Mouse (Mus musculus): Measurements from ENCODE around the gene Cotl1. TPM values are rescaled to one million over a fixed set of nuclear protein-coding genes. Genes with fewer than 3 reads are reported as not detected.

The Cotl1 gene
- polyA plus RNA-seq, 1 experiment from 2014 or later, result 139 TPM

DNA sequence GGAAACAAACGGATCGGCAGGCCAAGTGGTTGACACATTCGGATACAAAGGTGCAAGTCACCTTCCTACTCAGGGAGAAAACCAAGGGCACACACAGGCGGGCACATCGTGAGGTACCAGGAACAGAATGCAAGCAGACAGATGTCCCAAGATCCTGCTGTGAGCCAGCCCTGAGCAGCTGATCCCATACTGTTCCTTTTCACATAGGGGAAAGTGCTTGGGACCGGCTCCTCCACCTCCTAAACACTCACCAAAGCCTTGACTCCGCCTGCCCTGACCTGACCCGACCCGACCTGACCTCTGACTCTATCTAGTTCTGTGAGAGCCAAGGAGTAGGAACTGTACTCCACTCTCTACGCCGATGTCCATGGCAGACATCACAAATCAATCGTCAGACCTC lies 22.9 kb downstream of the Cotl1 start:
- WGBS, result 31% methylated on average over 12 of the region's 12 CpGs

DNA sequence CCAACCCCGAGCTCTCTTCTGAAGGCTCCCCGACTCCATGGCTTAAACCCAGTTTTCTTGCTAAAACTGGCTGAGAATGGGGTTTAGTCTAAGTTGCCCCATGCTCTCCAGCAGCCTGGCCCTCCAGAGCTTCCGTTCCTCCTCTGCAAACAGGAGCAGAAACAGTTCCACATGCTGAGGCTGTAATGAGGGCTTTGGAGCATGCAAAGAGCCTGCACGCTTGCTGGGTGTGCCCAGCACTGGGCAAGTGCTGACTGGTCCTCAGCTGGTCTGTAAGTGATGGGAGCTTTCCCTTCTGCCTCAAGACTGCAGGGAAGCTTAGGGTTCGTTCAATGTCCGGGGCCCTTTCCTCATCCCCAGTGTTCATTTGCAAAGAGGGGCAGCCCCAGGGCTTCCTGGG lies 24.1 kb downstream of the Cotl1 start:
- peaks cover 3% of the 10 kb centered on the region; the same call in 1 of the 2 replicates for H3K36me3 ChIP-seq (ENCODE audit: control insufficient read depth, insufficient read depth, low read length)
- no peak for ATAC-seq
- H3K27me3 ChIP-seq (ENCODE audit: control insufficient read depth, insufficient read depth, low read depth, low read length), result no peaks in the 10 kb centered on the region
- no peak overlapping the region for H3K4me3 ChIP-seq (ENCODE audit: low read depth, low read length)
- no peaks in the 10 kb centered on the region for H3K9me3 ChIP-seq (replicated peaks; ENCODE audit: control insufficient read depth, low read length, poor library complexity, severe bottlenecking)
- H3K27ac ChIP-seq (ENCODE audit: low read length), result no peak overlapping the region
- peaks cover 13% of the 10 kb centered on the region for H3K4me1 ChIP-seq (ENCODE audit: control insufficient read depth, insufficient read depth, low read length)
- WGBS, result 73% methylated on average over 6 of the region's 6 CpGs
- H3K9ac ChIP-seq (ENCODE audit: low read depth, low read length), result no peak overlapping the region
- no peak overlapping the region for H3K4me2 ChIP-seq (ENCODE audit: low read length)

More for the DNA sequence above, 22.9 kb downstream of the Cotl1 start:
- Histone ChIP-seq H3K9ac (ENCODE audit: low read depth, low read length) (no peak overlapping the region), H3K4me1 (ENCODE audit: control insufficient read depth, insufficient read depth, low read length) (peaks cover 8% of the 10 kb centered on the region), H3K27ac (ENCODE audit: low read length) (no peak overlapping the region), H3K9me3 (replicated peaks; ENCODE audit: control insufficient read depth, low read length, poor library complexity, severe bottlenecking) (no peaks in the 10 kb centered on the region), H3K4me2 (ENCODE audit: low read length) (no peak overlapping the region), H3K27me3 (ENCODE audit: control insufficient read depth, insufficient read depth, low read depth, low read length) (no peaks in the 10 kb centered on the region), H3K4me3 (ENCODE audit: low read depth, low read length) (no peak overlapping the region), H3K36me3 (ENCODE audit: control insufficient read depth, insufficient read depth, low read length) (peaks cover 13% of the 10 kb centered on the region)
- no peak for ATAC-seq

DNA sequence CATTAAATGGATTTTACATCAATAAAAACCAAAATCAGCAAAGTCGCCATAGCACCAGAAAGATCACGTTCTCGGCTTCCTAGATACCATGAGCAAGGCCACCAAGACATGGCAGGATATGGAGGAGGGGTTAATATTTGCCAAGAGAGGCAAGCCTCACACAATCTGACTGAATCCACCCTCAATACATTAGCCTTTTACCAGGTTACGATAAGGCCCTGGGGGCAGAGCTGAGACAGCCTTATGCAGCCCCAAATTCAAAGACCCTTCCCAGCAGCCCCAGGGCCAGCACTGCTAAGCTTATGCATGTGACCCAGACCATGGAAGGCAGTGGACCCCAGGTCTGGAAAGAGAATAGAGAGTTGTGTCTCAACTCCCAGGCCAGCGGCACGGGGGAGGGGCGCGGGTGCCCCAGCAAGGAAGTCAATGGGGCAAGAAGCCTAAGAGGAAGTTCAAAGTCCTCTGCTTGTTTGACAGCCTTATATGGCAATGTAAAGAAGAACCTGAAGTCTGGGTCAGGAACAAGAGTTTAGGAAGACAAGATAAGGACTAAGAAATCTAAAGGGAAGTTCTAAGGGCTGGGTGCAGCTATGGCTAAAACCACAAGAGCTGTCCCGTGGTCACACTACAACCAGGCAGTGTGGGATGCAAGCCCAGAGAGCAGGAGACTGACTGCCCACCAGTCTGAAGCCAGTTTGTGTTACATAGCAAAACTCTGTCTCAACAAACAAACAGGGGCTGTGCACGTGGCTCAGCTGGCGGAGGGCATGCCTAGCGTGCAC lies 27.5 kb downstream of the Cotl1 start:
- no peak overlapping the region for H3K27ac ChIP-seq (ENCODE audit: low read length)
- no peak overlapping the region for H3K9ac ChIP-seq (ENCODE audit: low read depth, low read length)
- ATAC-seq, result no peak
- peaks cover 26% of the 10 kb centered on the region for H3K4me1 ChIP-seq (ENCODE audit: control insufficient read depth, insufficient read depth, low read length)
- no peak overlapping the region for H3K4me2 ChIP-seq (ENCODE audit: low read length)
- no peaks in the 10 kb centered on the region for H3K27me3 ChIP-seq (ENCODE audit: control insufficient read depth, insufficient read depth, low read depth, low read length)
- H3K9me3 ChIP-seq (replicated peaks; ENCODE audit: control insufficient read depth, low read length, poor library complexity, severe bottlenecking), result no peaks in the 10 kb centered on the region
- WGBS, result 80% methylated on average over 12 of the region's 12 CpGs
- peaks cover 5% of the 10 kb centered on the region; the same call in 1 of the 2 replicates for H3K36me3 ChIP-seq (ENCODE audit: control insufficient read depth, insufficient read depth, low read length)
- no peak overlapping the region for H3K4me3 ChIP-seq (ENCODE audit: low read depth, low read length)

DNA sequence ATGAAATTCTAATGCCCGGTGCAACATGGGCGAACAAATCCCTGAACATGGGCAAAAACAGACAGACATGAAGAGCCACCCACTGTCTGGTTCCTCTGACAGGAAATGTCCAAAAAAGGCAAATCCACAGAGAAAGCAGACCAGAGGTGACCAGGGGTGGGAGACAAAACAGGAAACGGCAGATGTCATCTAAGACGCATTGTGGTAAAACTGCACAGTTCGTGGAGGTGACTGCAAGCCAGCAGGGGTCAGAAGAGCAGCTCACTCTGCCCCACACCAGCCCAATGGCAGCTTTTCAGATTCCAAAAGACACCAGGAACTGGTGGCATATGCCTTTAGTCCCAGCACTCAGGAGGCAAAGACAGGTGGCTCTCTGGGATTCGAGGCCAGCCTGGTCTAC lies 28.4 kb downstream of the Cotl1 start:
- no peak overlapping the region for H3K4me2 ChIP-seq (ENCODE audit: low read length)
- no peak for ATAC-seq
- no peak overlapping the region for H3K27ac ChIP-seq (ENCODE audit: low read length)
- no peak overlapping the region for H3K4me3 ChIP-seq (ENCODE audit: low read depth, low read length)
- H3K4me1 ChIP-seq (ENCODE audit: control insufficient read depth, insufficient read depth, low read length), result peaks cover 23% of the 10 kb centered on the region
- H3K9me3 ChIP-seq (replicated peaks; ENCODE audit: control insufficient read depth, low read length, poor library complexity, severe bottlenecking), result no peaks in the 10 kb centered on the region
- no peak overlapping the region for H3K9ac ChIP-seq (ENCODE audit: low read depth, low read length)
- 65% methylated on average over 6 of the region's 6 CpGs for WGBS
- H3K36me3 ChIP-seq (ENCODE audit: control insufficient read depth, insufficient read depth, low read length), result peaks cover 5% of the 10 kb centered on the region; the same call in 1 of the 2 replicates
- no peaks in the 10 kb centered on the region for H3K27me3 ChIP-seq (ENCODE audit: control insufficient read depth, insufficient read depth, low read depth, low read length)

DNA sequence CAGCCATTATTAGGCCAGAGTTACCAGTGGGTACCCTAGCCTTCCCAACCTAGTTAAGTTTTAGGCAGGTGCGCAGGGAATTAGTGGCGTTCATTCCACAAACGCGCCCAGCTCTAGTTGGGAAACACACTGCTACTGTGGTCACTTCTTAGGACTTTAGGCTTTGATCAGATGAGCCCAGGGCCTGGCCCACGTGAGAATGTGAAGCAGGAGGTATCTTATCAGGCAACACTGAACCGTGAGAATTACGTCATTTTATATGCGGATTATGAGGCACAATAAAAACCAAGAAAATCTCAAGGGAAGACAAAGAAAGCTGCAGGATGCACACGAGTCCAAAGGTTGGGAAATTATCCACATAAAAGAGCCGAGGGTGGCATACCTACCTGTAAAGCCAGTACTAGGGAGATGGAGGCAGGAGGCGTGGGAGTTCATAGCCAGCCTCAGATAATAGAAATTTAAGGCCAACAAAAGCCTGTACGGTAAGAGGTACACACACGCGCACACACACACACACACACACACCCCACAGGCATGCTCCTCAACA lies 29.3 kb downstream of the Cotl1 start:
- Histone ChIP-seq H3K4me3 (ENCODE audit: low read depth, low read length) (no peak overlapping the region), H3K27ac (ENCODE audit: low read length) (peak overlapping the region; percentile 38), H3K36me3 (ENCODE audit: control insufficient read depth, insufficient read depth, low read length) (peaks cover 5% of the 10 kb centered on the region; the same call in 1 of the 2 replicates), H3K27me3 (ENCODE audit: control insufficient read depth, insufficient read depth, low read depth, low read length) (no peaks in the 10 kb centered on the region), H3K9me3 (replicated peaks; ENCODE audit: control insufficient read depth, low read length, poor library complexity, severe bottlenecking) (no peaks in the 10 kb centered on the region), H3K9ac (ENCODE audit: low read depth, low read length) (0 out of 2 replicates have a peak overlapping the region, but pooled peaks have one; percentile 1), H3K4me1 (ENCODE audit: control insufficient read depth, insufficient read depth, low read length) (peaks cover 25% of the 10 kb centered on the region), H3K4me2 (ENCODE audit: low read length) (no peak overlapping the region)
- 68% methylated on average over 14 of the region's 14 CpGs for WGBS
- no peak for ATAC-seq

DNA sequence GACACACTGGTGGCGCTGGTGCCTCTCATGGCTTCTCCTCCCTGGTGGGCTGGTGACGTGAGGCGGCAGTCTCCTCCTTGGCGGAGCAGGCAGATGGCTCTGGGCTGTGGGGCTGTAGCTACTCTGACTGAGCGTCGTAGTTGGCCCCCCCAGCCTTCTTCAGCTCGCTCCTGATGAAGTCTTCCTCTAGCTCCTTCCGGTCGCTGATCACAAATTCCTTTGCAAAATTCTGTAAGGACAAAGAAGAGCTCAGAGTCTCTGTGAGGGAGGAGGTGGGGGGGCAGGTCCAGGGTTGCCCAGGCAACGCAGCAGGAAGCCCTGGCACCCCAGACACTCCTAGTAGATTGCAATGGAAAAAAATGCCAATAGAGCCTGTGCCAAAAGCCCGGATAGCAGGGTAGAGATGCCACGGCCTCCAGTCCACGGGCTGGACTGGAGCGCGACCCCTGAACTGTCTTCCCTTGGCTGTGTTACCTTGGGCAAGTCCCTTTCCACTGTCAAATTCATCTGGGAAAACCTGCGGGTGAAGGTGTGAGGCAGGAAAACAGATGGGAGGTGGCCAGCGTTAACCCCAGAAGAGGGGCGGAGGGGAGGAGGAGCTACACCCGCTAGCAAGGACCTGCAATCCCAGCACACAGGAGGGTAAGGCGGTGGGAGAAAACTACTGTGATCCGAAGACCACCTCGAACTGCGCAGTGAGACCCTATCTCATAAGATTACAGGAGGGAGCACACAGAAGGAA lies 30.0 kb downstream of the Cotl1 start:
- peak overlapping the region; percentile 17; the same call in 1 of the 2 replicates for H3K27ac ChIP-seq (ENCODE audit: low read length)
- peak; percentile 34; the same call in 1 of the 2 replicates for ATAC-seq
- WGBS, result 47% methylated on average over 18 of the region's 23 CpGs

DNA sequence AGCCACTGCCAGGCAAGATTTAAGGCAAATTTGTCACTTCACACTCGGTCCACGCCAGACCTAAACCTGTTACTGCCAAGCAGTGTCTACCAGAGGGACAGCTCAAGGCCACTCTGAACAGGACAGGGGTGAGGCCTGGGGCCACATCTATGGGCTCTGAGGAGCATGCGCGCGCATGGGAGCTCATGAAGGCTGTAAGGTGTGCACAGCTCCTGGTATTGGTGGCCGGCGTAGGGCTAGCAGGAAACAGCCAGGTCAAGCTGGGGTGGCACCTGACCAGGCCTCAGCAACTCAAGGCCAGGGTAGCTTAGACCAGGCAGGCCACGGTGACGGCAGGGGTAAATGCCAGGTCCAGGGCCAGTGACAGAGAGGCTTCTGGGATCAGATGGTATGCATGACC lies 30.7 kb downstream of the Cotl1 start:
- no peaks in the 10 kb centered on the region for H3K27me3 ChIP-seq (ENCODE audit: control insufficient read depth, insufficient read depth, low read depth, low read length)
- no peaks in the 10 kb centered on the region for H3K9me3 ChIP-seq (replicated peaks; ENCODE audit: control insufficient read depth, low read length, poor library complexity, severe bottlenecking)
- peaks cover 29% of the 10 kb centered on the region for H3K4me1 ChIP-seq (ENCODE audit: control insufficient read depth, insufficient read depth, low read length)
- no peak overlapping the region for H3K4me2 ChIP-seq (ENCODE audit: low read length)
- ATAC-seq, result no peak
- no peak overlapping the region for H3K9ac ChIP-seq (ENCODE audit: low read depth, low read length)
- H3K36me3 ChIP-seq (ENCODE audit: control insufficient read depth, insufficient read depth, low read length), result peaks cover 5% of the 10 kb centered on the region; the same call in 1 of the 2 replicates
- no peak overlapping the region for H3K4me3 ChIP-seq (ENCODE audit: low read depth, low read length)
- 91% methylated on average over 9 of the region's 9 CpGs for WGBS
- H3K27ac ChIP-seq (ENCODE audit: low read length), result no peak overlapping the region

More for the DNA sequence above, 30.0 kb downstream of the Cotl1 start:
- Histone ChIP-seq H3K4me2 (ENCODE audit: low read length) (peak overlapping the region; percentile 14), H3K4me1 (ENCODE audit: control insufficient read depth, insufficient read depth, low read length) (peaks cover 28% of the 10 kb centered on the region), H3K27me3 (ENCODE audit: control insufficient read depth, insufficient read depth, low read depth, low read length) (no peaks in the 10 kb centered on the region), H3K9ac (ENCODE audit: low read depth, low read length) (no peak overlapping the region), H3K4me3 (ENCODE audit: low read depth, low read length) (no peak overlapping the region), H3K36me3 (ENCODE audit: control insufficient read depth, insufficient read depth, low read length) (peaks cover 5% of the 10 kb centered on the region; the same call in 1 of the 2 replicates), H3K9me3 (replicated peaks; ENCODE audit: control insufficient read depth, low read length, poor library complexity, severe bottlenecking) (no peaks in the 10 kb centered on the region)

DNA sequence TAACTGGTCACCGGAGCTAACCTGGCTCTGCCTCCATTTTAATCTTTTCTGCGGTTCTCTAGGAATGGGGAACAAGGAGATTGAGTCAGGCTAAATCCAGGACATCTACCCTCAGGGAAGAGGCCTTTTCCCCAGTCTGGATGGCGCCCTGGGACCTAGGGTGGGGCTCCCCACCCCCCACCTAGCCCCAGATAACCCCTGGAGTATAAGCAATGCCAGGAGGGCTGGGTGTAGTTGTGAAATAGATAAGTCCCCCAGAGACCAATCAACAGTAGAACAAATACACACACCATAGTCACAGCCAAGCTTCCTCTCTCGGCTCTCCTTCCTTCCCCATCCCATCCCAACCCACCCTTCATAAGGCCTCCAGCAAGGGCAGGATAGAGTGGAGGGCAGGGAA lies 32.7 kb downstream of the Cotl1 start:
- no peak overlapping the region for H3K4me2 ChIP-seq (ENCODE audit: low read length)
- 91% methylated on average over 4 of the region's 4 CpGs for WGBS

More for the DNA sequence above, 32.7 kb downstream of the Cotl1 start:
- Histone ChIP-seq H3K9me3 (replicated peaks; ENCODE audit: control insufficient read depth, low read length, poor library complexity, severe bottlenecking) (no peaks in the 10 kb centered on the region), H3K9ac (ENCODE audit: low read depth, low read length) (no peak overlapping the region), H3K27ac (ENCODE audit: low read length) (no peak overlapping the region), H3K27me3 (ENCODE audit: control insufficient read depth, insufficient read depth, low read depth, low read length) (no peaks in the 10 kb centered on the region), H3K36me3 (ENCODE audit: control insufficient read depth, insufficient read depth, low read length) (peaks cover 5% of the 10 kb centered on the region; the same call in 1 of the 2 replicates), H3K4me1 (ENCODE audit: control insufficient read depth, insufficient read depth, low read length) (peaks cover 26% of the 10 kb centered on the region), H3K4me3 (ENCODE audit: low read depth, low read length) (no peak overlapping the region)
- ATAC-seq, result no peak

Measured in midbrain, embryonic 16.5 days (tissue).